In the genomic region with DNA sequence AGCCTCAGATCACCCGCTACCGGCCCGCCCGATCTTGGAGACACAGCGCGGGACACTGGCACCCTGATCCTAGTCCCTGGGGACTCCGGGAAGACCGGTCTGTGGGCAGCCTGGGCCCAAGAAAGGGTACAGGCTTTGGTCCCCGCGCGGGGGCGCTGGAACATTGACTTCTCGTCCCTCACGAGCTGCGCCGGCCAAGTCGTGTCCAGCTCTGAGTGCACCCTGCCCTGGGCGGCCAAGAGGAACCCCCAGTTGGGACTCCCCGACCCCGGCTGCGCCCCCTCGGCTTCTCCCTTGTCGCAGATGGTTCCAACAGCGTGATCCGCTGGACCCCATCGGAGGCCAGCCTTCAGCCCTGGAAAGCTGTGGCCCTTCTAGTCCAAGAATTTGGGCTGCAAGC, we compare ENCODE assay signal across 9 mouse cellular contexts. TPM values are rescaled to one million over a fixed set of nuclear protein-coding genes. Genes with fewer than 3 reads are reported as not detected.
DNase-seq lines count a peak whose midpoint lies in the region; ATAC-seq and TF ChIP-seq lines count a peak whose summit lies in the region.
"Had no signal": no experiment of that assay in that cellular context is flagged by ENCODE, and none has a peak within 500 bp of the region (broad histone marks: within the 10 kb centered on the region; RNA-seq: fewer than 3 reads in every experiment).

A gene (minus strand): TSS at position 96 of the 400 bp plus-strand sequence.

- peaks cover 7% of the 10 kb centered on the region for H3K4me1 ChIP-seq in forebrain, embryonic 14.5 days (ENCODE audit: control insufficient read depth, insufficient read depth, low read length)
- H3K4me1 ChIP-seq in liver, postnatal 0 days (ENCODE audit: insufficient read depth), result peaks cover 13% of the 10 kb centered on the region

- peak within 1 kb of the TSS; percentile 93 for H3K4me2 ChIP-seq in forebrain, embryonic 14.5 days (ENCODE audit: low read length)
- H3K4me2 ChIP-seq in liver, postnatal 0 days (ENCODE audit: low read depth, low read length), result peak within 1 kb of the TSS; percentile 75

- 1% methylated on average over 26 of the region's 26 CpGs for WGBS in forebrain, embryonic 14.5 days
- WGBS in liver, postnatal 0 days (ENCODE audit: insufficient replicate concordance), result 1% methylated on average over 26 of the region's 26 CpGs

- no peak for TF ChIP-seq POLR2A in brain, embryonic 14.5 days (IDR thresholded peaks at IDR 0.05; ENCODE audit: borderline replicate concordance, extremely low read depth, insufficient read depth, insufficient read length, poor library complexity, severe bottlenecking)

- intact Hi-C loops in heart, postnatal 14 days (cut with DNase I), result loop anchor here (1.0 kb wide), 1 partner anchor 37 kb away; no protein-coding TSS in a partner anchor

- no peak for TF ChIP-seq EP300 in liver, postnatal 0 days (IDR thresholded peaks at IDR 0.05; ENCODE audit: low read depth)

- peaks cover 21% of the 10 kb centered on the region for H3K27me3 ChIP-seq in forebrain, embryonic 14.5 days (replicated peaks; ENCODE audit: control insufficient read depth, insufficient read depth, low read length)
- peaks cover 53% of the 10 kb centered on the region for H3K27me3 ChIP-seq in liver, postnatal 0 days (ENCODE audit: insufficient read depth, low read length)

- H3K9me3 ChIP-seq in forebrain, embryonic 14.5 days (replicated peaks; ENCODE audit: control insufficient read depth, low read length), result no peaks in the 10 kb centered on the region
- no peaks in the 10 kb centered on the region for H3K9me3 ChIP-seq in liver, postnatal 0 days (ENCODE audit: low read length)

- ATAC-seq in forebrain, embryonic 14.5 days, result peak; percentile 68
- peak; percentile 72 for ATAC-seq in liver, postnatal 0 days
- peak; percentile 43; the same call in 1 of the 2 replicates for ATAC-seq in neutrophil, adult 5-6 weeks (ENCODE audit: extremely low read depth, insufficient number of reproducible peaks, low FRiP score, poor library complexity, severe bottlenecking)

- peak; percentile 63 to 67 for DNase-seq in B cell, adult 2 months
- DNase-seq in brain, embryonic 14.5 days (ENCODE audit: low read depth), result peak; percentile 78
- DNase-seq in forebrain, embryonic 14.5 days (ENCODE audit: low spot score), result peak; percentile 71
- peak; percentile 86 to 87 for DNase-seq in heart, postnatal 14 days
- DNase-seq in layer of hippocampus, adult 11-12 months (ENCODE audit: low spot score), result peak; percentile 80
- DNase-seq in liver, postnatal 0 days, result peak; percentile 77
- DNase-seq in testis, postnatal 10 days (ENCODE audit: low spot score), result peak; percentile 88

- peak within 1 kb of the TSS; percentile 63 for H3K9ac ChIP-seq in forebrain, embryonic 14.5 days (ENCODE audit: low read length)
- H3K9ac ChIP-seq in liver, postnatal 0 days (replicated peaks), result peak within 1 kb of the TSS; percentile 34; the same call in 1 of the 2 replicates

- TF ChIP-seq CTCF in brain, embryonic 14.5 days (IDR thresholded peaks at IDR 0.05; ENCODE audit: borderline replicate concordance, extremely low read depth, insufficient read depth, insufficient read length), result peak; percentile 45; the same call in 1 of the 2 replicates
- peak; percentile 61 for TF ChIP-seq CTCF in liver, postnatal 0 days (IDR thresholded peaks at IDR 0.05; ENCODE audit: low read depth)

- H3K27ac ChIP-seq in forebrain, embryonic 14.5 days (ENCODE audit: low read depth, low read length), result no peak within 1 kb of the TSS
- no peak within 1 kb of the TSS for H3K27ac ChIP-seq in liver, postnatal 0 days (ENCODE audit: low read depth)

- H3K4me3 ChIP-seq in forebrain, embryonic 14.5 days (ENCODE audit: low read depth, low read length), result peak within 1 kb of the TSS; percentile 49
- peak within 1 kb of the TSS; percentile 45 for H3K4me3 ChIP-seq in liver, postnatal 0 days (ENCODE audit: low read depth, low read length)

- H3K36me3 ChIP-seq in forebrain, embryonic 14.5 days (ENCODE audit: control insufficient read depth, insufficient read depth, low read length), result no peaks in the 10 kb centered on the region
- no peaks in the 10 kb centered on the region for H3K36me3 ChIP-seq in liver, postnatal 0 days (replicated peaks; ENCODE audit: insufficient read depth, low read length)
- H3K36me3 ChIP-seq: G1E had no signal

RNA-seq across cellular contexts. Expression of the gene that starts here (rescaled TPM):
- polyA plus RNA-seq in brain, embryonic 14.5 days (2012; rRNA removed), result not detected in 2 replicates
- polyA plus RNA-seq in forebrain, embryonic 14.5 days (2014; fragmentation: Nextera tagmentation; extraction: Ambion mirVana), result 0.18 TPM in 1 of 2 replicates, not detected in the other
- not detected for total RNA-seq in heart, postnatal 14 days (2021)
- 0.12 TPM in 2 replicates for polyA plus RNA-seq in liver, postnatal 0 days (2015; fragmentation: Nextera tagmentation; extraction: Ambion mirVana)
- total RNA-seq in neutrophil, adult 5-6 weeks (2017), result not detected in 2 replicates
- total RNA-seq: G1E had no signal
- polyA plus RNA-seq: G1E had no signal

Comparison
In these comparisons a context has a peak if more than half of its experiments do, and no peak if none do; other contexts are left out.
1. Peak in DNase-seq in brain, embryonic 14.5 days; RNA of the gene not detected or under 1 TPM.
2. Peak in DNase-seq, ATAC-seq, H3K4me3 ChIP-seq, H3K9ac ChIP-seq and H3K4me2 ChIP-seq in forebrain, embryonic 14.5 days; RNA of the gene not detected or under 1 TPM.
3. Peak in DNase-seq in heart, postnatal 14 days; RNA of the gene not detected or under 1 TPM.
4. Peak in DNase-seq, ATAC-seq, H3K4me3 ChIP-seq, H3K9ac ChIP-seq and H3K4me2 ChIP-seq in liver, postnatal 0 days; RNA of the gene not detected or under 1 TPM.
5. Peak in ATAC-seq in neutrophil, adult 5-6 weeks; RNA of the gene not detected or under 1 TPM.